Mouse (Mus musculus): ENCODE measurements around the gene Krba1.

DNA sequence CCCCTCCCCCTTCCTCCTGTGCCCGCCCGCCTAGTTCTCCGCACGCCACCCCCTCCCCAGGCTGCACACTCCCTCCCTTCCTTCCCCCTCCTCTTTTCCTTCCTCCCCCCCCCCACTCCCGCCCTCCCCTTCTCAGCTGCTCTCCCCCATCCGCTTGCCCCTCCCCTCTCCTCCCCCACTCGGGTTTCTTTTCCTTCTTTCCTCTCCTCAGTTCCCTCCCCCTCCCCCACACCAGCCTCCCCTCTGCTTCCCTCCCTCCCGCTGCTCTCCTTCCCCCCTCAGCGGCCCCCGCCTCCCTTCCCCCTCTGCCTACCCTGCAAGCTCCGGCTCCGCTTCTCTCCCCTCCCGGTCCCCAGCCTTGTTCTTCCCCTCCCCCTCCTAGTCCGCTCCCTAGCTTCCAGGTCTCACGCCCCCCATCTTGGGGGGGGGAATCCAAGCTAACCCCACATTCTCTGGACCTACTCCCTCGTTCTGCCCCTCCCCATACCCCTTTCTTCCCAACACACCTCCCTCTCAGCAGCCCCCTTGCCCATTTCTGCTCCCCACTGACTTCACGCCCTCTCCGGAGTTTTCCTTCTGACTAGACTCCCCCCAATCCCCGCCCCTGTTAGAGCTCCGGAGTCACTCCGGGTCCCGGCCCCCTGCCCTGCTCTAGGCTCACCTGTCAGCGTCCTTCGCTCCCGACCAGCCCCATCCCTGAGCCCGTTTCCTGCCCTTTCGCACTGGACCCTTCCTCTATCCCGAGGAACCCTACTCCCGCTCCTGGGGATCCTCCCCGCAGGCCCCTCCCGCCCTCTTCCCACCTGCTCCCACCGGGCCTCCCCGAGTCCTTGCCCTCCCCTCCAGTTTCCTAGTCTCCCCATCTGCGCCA lies 49.2 kb downstream of the Krba1 start:
- no peak for TF ChIP-seq GABPA (IDR thresholded peaks at IDR 0.05; ENCODE audit: low read depth, low read length)
- no peak; a peak in 1 of 4 replicates for TF ChIP-seq POLR2A (IDR thresholded peaks at IDR 0.05; ENCODE audit: control insufficient read depth in 1 of 2, insufficient read depth in 1 of 2, low read depth in 1 of 2, low read length in 2 of 2, poor library complexity in 1 of 2)
- no peak for TF ChIP-seq KAT2A (conservative IDR thresholded peaks at IDR 0.05; ENCODE audit: low read depth, low read length)
- no peak for TF ChIP-seq ZMIZ1 (IDR thresholded peaks at IDR 0.05; ENCODE audit: low read depth, low read length)
- no peak for TF ChIP-seq GATA1 (IDR thresholded peaks at IDR 0.05; ENCODE audit: low read depth, low read length)
- TF ChIP-seq USF1 (IDR thresholded peaks at IDR 0.05; ENCODE audit: low read depth, low read length): no peak
- no peak for TF ChIP-seq MXI1 (IDR thresholded peaks at IDR 0.05; ENCODE audit: low read depth, low read length)

Measured in MEL (cell line).